Mouse (Mus musculus): ENCODE data around the gene Fhit. TPM values are rescaled to one million over a fixed set of nuclear protein-coding genes. Genes with fewer than 3 reads are reported as not detected.

Fhit gene
- polyA plus RNA-seq, 1 experiment from 2014 or later = 1.7 TPM

- in situ Hi-C loops (cut with MboI; ENCODE audit: low pct_unique_long_range_greater_than_20kb) = no loop called here
- ChIA-PET CTCF (no interaction called here), POLR2A (no interaction called here)
- H3K27me3 ChIP-seq = no peaks in the 10 kb centered on the region
- DNase-seq (ENCODE audit: low read depth, low spot score) (no peak), ATAC-seq (no peak)
- no peak for TF ChIP-seq CTCF (IDR thresholded peaks at IDR 0.05)
These were observed 1126.2 kb downstream of the Fhit start for GRCm38 (mm10) chr14:10035682-10036081.

- ATAC-seq (no peak), DNase-seq (ENCODE audit: low read depth, low spot score) (no peak)
- ChIA-PET CTCF (no interaction called here), POLR2A (no interaction called here)
- H3K27me3 ChIP-seq = no peaks in the 10 kb centered on the region
- in situ Hi-C loops (cut with MboI; ENCODE audit: low pct_unique_long_range_greater_than_20kb) = no loop called here
- TF ChIP-seq CTCF (IDR thresholded peaks at IDR 0.05) = no peak
These were observed 1126.6 kb downstream of the Fhit start for GRCm38 (mm10) chr14:10035270-10035669.

GRCm38 (mm10) chr14:10023382-10023781 is 1138.5 kb downstream of the Fhit start:
- ChIA-PET CTCF (no interaction called here), POLR2A (no interaction called here)
- no peak for TF ChIP-seq CTCF (IDR thresholded peaks at IDR 0.05)
- ATAC-seq (no peak), DNase-seq (ENCODE audit: low read depth, low spot score) (no peak)
- H3K27me3 ChIP-seq = no peaks in the 10 kb centered on the region
- in situ Hi-C loops (cut with MboI; ENCODE audit: low pct_unique_long_range_greater_than_20kb) = no loop called here

- POLR2A ChIA-PET = no interaction called here
- ATAC-seq (no peak), DNase-seq (ENCODE audit: low read depth, low spot score) (no peak)
- CTCF ChIA-PET = interaction anchor here (1.5 to 2.1 kb wide), 2 partner anchors 8 to 44 kb away, joined by 3 to 6 read pairs; no protein-coding TSS in a partner anchor
- no peaks in the 10 kb centered on the region for H3K27me3 ChIP-seq
- TF ChIP-seq CTCF (IDR thresholded peaks at IDR 0.05) = no peak
- in situ Hi-C loops (cut with MboI; ENCODE audit: low pct_unique_long_range_greater_than_20kb) = no loop called here
These were observed 1139.5 kb downstream of the Fhit start for GRCm38 (mm10) chr14:10022304-10022703.

GRCm38 (mm10) chr14:10020400-10021140 is 1141.3 kb downstream of the Fhit start:
- no peaks in the 10 kb centered on the region for H3K27me3 ChIP-seq
- TF ChIP-seq CTCF (IDR thresholded peaks at IDR 0.05) = peak; percentile 42
- CTCF ChIA-PET = interaction anchor here (1.5 to 2.1 kb wide), 2 partner anchors 10 to 42 kb away, joined by 3 to 6 read pairs; no protein-coding TSS in a partner anchor
- DNase-seq (ENCODE audit: low read depth, low spot score) (no peak), ATAC-seq (no peak)
- in situ Hi-C loops (cut with MboI; ENCODE audit: low pct_unique_long_range_greater_than_20kb) = no loop called here
- POLR2A ChIA-PET = no interaction called here

GRCm38 (mm10) chr14:10013817-10014266 is 1148.0 kb downstream of the Fhit start:
- no peak for TF ChIP-seq CTCF (IDR thresholded peaks at IDR 0.05)
- in situ Hi-C loops (cut with MboI; ENCODE audit: low pct_unique_long_range_greater_than_20kb) = no loop called here
- no peak for ATAC-seq
- no peaks in the 10 kb centered on the region for H3K27me3 ChIP-seq
- POLR2A ChIA-PET = no interaction called here
- CTCF ChIA-PET = no interaction called here
- DNase-seq (ENCODE audit: low read depth, low spot score) = no peak

GRCm38 (mm10) chr14:10013003-10013816 is 1148.6 kb downstream of the Fhit start:
- DNase-seq (ENCODE audit: low read depth, low spot score) (no peak), ATAC-seq (no peak)
- no peaks in the 10 kb centered on the region for H3K27me3 ChIP-seq
- ChIA-PET CTCF (interaction anchor here (0.7 kb wide), 1 partner anchor 14 kb away, joined by 3 read pairs; no protein-coding TSS in a partner anchor), POLR2A (no interaction called here)
- in situ Hi-C loops (cut with MboI; ENCODE audit: low pct_unique_long_range_greater_than_20kb) = no loop called here
- TF ChIP-seq CTCF (IDR thresholded peaks at IDR 0.05) = no peak

GRCm38 (mm10) chr14:10006278-10006677 is 1155.6 kb downstream of the Fhit start:
- no peaks in the 10 kb centered on the region for H3K27me3 ChIP-seq
- POLR2A ChIA-PET = no interaction called here
- in situ Hi-C loops (cut with MboI; ENCODE audit: low pct_unique_long_range_greater_than_20kb) = no loop called here
- ATAC-seq (no peak), DNase-seq (ENCODE audit: low read depth, low spot score) (no peak)
- no peak for TF ChIP-seq CTCF (IDR thresholded peaks at IDR 0.05)
- CTCF ChIA-PET = no interaction called here

- TF ChIP-seq CTCF (IDR thresholded peaks at IDR 0.05) = no peak
- ATAC-seq (no peak), DNase-seq (ENCODE audit: low read depth, low spot score) (no peak)
- POLR2A ChIA-PET = no interaction called here
- CTCF ChIA-PET = no interaction called here
- no peaks in the 10 kb centered on the region for H3K27me3 ChIP-seq
- in situ Hi-C loops (cut with MboI; ENCODE audit: low pct_unique_long_range_greater_than_20kb) = no loop called here
These were observed 1158.0 kb downstream of the Fhit start for GRCm38 (mm10) chr14:10003847-10004246.

GRCm38 (mm10) chr14:9990677-9991076 is 1171.2 kb downstream of the Fhit start:
- TF ChIP-seq CTCF (IDR thresholded peaks at IDR 0.05) = no peak
- DNase-seq (ENCODE audit: low read depth, low spot score) (no peak), ATAC-seq (no peak)
- ChIA-PET CTCF (no interaction called here), POLR2A (no interaction called here)
- no peaks in the 10 kb centered on the region for H3K27me3 ChIP-seq
- in situ Hi-C loops (cut with MboI; ENCODE audit: low pct_unique_long_range_greater_than_20kb) = no loop called here

GRCm38 (mm10) chr14:9976934-9977510 is 1184.8 kb downstream of the Fhit start:
- ChIA-PET CTCF (no interaction called here), POLR2A (no interaction called here)
- no peak for TF ChIP-seq CTCF (IDR thresholded peaks at IDR 0.05)
- in situ Hi-C loops (cut with MboI; ENCODE audit: low pct_unique_long_range_greater_than_20kb) = no loop called here
- no peaks in the 10 kb centered on the region for H3K27me3 ChIP-seq
- ATAC-seq (peak; percentile 65), DNase-seq (ENCODE audit: low read depth, low spot score) (peak; percentile 13)

All from Patski (cell line).